Mouse (Mus musculus) limb, embryonic 14.5 days (tissue): ENCODE results near the gene Rbm17. TPM values are rescaled to one million over a fixed set of nuclear protein-coding genes. Genes with fewer than 3 reads are reported as not detected.

ENCODE experiments used
- ATAC-seq: fragments of 200-750 bp; cut with Nextera tagmentation; 2 replicates; pipeline ENCODE4 v1.8.0; 2017; ENCODE audit warnings: low read depth, moderate number of reproducible peaks, moderate TSS enrichment; ENCODE audit not compliant: low FRiP score
- DNase-seq: peaks from one replicate; pipeline ENCODE4 v3.0.0-alpha.2; 2015; ENCODE audit warnings: low spot score
- H3K27ac ChIP-seq: fragments of 300-500 bp; sonication (generic); replicated peaks from 2 replicates; pipeline ENCODE4 v1.5.1; 2014; ENCODE audit warnings: low read depth, mild to moderate bottlenecking, low read length, moderate library complexity, mixed read lengths
- H3K27me3 ChIP-seq: fragments of 300-500 bp; sonication (generic); 2 replicates; pipeline ENCODE4 v1.6.1; 2014; ENCODE audit warnings: low read length, mixed read lengths; ENCODE audit not compliant: control insufficient read depth, insufficient read depth
- H3K36me3 ChIP-seq: fragments of 300-500 bp; sonication (generic); 2 replicates; pipeline ENCODE4 v1.6.1; 2014; ENCODE audit warnings: mild to moderate bottlenecking, low read length, moderate library complexity, mixed read lengths; ENCODE audit not compliant: control insufficient read depth, insufficient read depth
- H3K4me1 ChIP-seq: fragments of 300-500 bp; sonication (generic); 2 replicates; pipeline ENCODE4 v1.6.1; 2014; ENCODE audit warnings: antibody characterized with exemption, low read length, mixed read lengths; ENCODE audit not compliant: control insufficient read depth, insufficient read depth
- H3K4me2 ChIP-seq: fragments of 300-500 bp; sonication (generic); replicated peaks from 2 replicates; pipeline ENCODE4 v1.6.1; 2014; ENCODE audit warnings: low read depth, mild to moderate bottlenecking, low read length, moderate library complexity; ENCODE audit not compliant: severe bottlenecking
- H3K4me3 ChIP-seq: fragments of 300-500 bp; sonication (generic); replicated peaks from 2 replicates; pipeline ENCODE4 v1.5.1; 2014; ENCODE audit warnings: low read length
- H3K9ac ChIP-seq: fragments of 300-500 bp; sonication (generic); 2 replicates; pipeline ENCODE4 v1.6.1; 2014; ENCODE audit warnings: mild to moderate bottlenecking, low read depth, low read length, moderate library complexity; ENCODE audit not compliant: severe bottlenecking
- H3K9me3 ChIP-seq: fragments of 300-500 bp; sonication (generic); 2 replicates; pipeline ENCODE4 v1.6.1; 2016; ENCODE audit warnings: low read length; ENCODE audit not compliant: control insufficient read depth
- POLR2A ChIP-seq: fragments of 200-500 bp; IDR thresholded peaks from 2 replicates; pipeline ENCODE4 v1.8.0; 2012; ENCODE audit warnings: inconsistent platforms, mild to moderate bottlenecking, moderate library complexity, borderline replicate concordance; ENCODE audit not compliant: insufficient read depth, insufficient read length; ENCODE audit errors: extremely low read depth
- WGBS: fragments of 180-500 bp; shearing (Covaris S2); extraction: QIAGEN DNeasy Blood & Tissue Kit; methylation state at CpG from one replicate; pipeline ENCODE4 v1.1.7; 2014; 5-methylcytosine and 5-hydroxymethylcytosine counted together
- polyA plus RNA-seq, 2 experiments: library from polyadenylated mRNA; depleted of rRNA in 1 of 2; stranded (reverse) in 1 of 2; unstranded in 1 of 2; fragments of >200 nt; fragmentation: Nextera tagmentation in 1 of 2; extraction: Ambion mirVana in 1 of 2; gene quantifications; 2 replicates each; pipeline versions ENCODE4 v1.2.1 to v1.2.3; 2012 to 2014

Rbm17 gene
- polyA plus RNA-seq, 2 experiments: 141 to 202 TPM

GRCm38 (mm10) chr2:11558654-11559053 is 45.3 kb downstream of the Rbm17 start:
- no peak overlapping the region for H3K9ac ChIP-seq
- no peaks in the 10 kb centered on the region for H3K36me3 ChIP-seq
- WGBS: 84% methylated on average over 7 of the region's 7 CpGs
- no peak for DNase-seq
- no peak for TF ChIP-seq POLR2A
- H3K4me3 ChIP-seq: no peak overlapping the region
- no peak for ATAC-seq
- H3K27ac ChIP-seq: no peak overlapping the region
- no peak overlapping the region for H3K4me2 ChIP-seq
- no peaks in the 10 kb centered on the region for H3K9me3 ChIP-seq
- H3K4me1 ChIP-seq: no peaks in the 10 kb centered on the region
- peaks cover 6% of the 10 kb centered on the region; the same call in 1 of the 2 replicates for H3K27me3 ChIP-seq

- H3K27me3 ChIP-seq: peaks cover 12% of the 10 kb centered on the region
- no peak for TF ChIP-seq POLR2A
- H3K4me1 ChIP-seq: peaks cover 4% of the 10 kb centered on the region; the same call in 1 of the 2 replicates
- H3K27ac ChIP-seq: no peak overlapping the region
- 49% methylated on average over 3 of the region's 3 CpGs for WGBS
- no peak for DNase-seq
- no peaks in the 10 kb centered on the region for H3K9me3 ChIP-seq
- no peak overlapping the region for H3K4me2 ChIP-seq
- ATAC-seq: no peak
- H3K4me3 ChIP-seq: no peak overlapping the region
- H3K9ac ChIP-seq: no peak overlapping the region
- no peaks in the 10 kb centered on the region for H3K36me3 ChIP-seq
These were observed 46.7 kb downstream of the Rbm17 start for GRCm38 (mm10) chr2:11557244-11557643.

- ATAC-seq (no peak), DNase-seq (no peak)
- no peak overlapping the region for H3K4me3 ChIP-seq
- WGBS: 54% methylated on average over 6 of the region's 6 CpGs
- peaks cover 12% of the 10 kb centered on the region for H3K27me3 ChIP-seq
- no peaks in the 10 kb centered on the region for H3K36me3 ChIP-seq
- no peaks in the 10 kb centered on the region for H3K9me3 ChIP-seq
- no peak overlapping the region for H3K9ac ChIP-seq
- peaks cover 4% of the 10 kb centered on the region; the same call in 1 of the 2 replicates for H3K4me1 ChIP-seq
- no peak overlapping the region for H3K4me2 ChIP-seq
- TF ChIP-seq POLR2A: no peak
- H3K27ac ChIP-seq: no peak overlapping the region
These were observed 48.6 kb downstream of the Rbm17 start for GRCm38 (mm10) chr2:11555316-11555715.

- H3K9me3 ChIP-seq: no peaks in the 10 kb centered on the region
- peak within 1 kb of the TSS; percentile 49 for H3K4me3 ChIP-seq
- H3K36me3 ChIP-seq: no peaks in the 10 kb centered on the region
- no peak for TF ChIP-seq POLR2A
- 2% methylated on average over 56 of the region's 67 CpGs for WGBS
- no peak within 1 kb of the TSS for H3K27ac ChIP-seq
- no peak for DNase-seq
- peak within 1 kb of the TSS; percentile 91 for H3K4me2 ChIP-seq
- peaks cover 4% of the 10 kb centered on the region; the same call in 1 of the 2 replicates for H3K4me1 ChIP-seq
- ATAC-seq: peak; percentile 76
- H3K9ac ChIP-seq: peak within 1 kb of the TSS; percentile 62
- H3K27me3 ChIP-seq: peaks cover 12% of the 10 kb centered on the region
These were observed 50.2 kb downstream of the Rbm17 start, which contains the start of gene Pfkfb3 for GRCm38 (mm10) chr2:11553471-11554400. Pfkfb3 (minus strand) TSS chr2:11554077.

- H3K4me3 ChIP-seq: peak overlapping the region; percentile 49
- H3K4me1 ChIP-seq: peaks cover 4% of the 10 kb centered on the region; the same call in 1 of the 2 replicates
- H3K36me3 ChIP-seq: no peaks in the 10 kb centered on the region
- DNase-seq (no peak), ATAC-seq (no peak)
- peaks cover 12% of the 10 kb centered on the region for H3K27me3 ChIP-seq
- H3K4me2 ChIP-seq: peak overlapping the region; percentile 91
- WGBS: 3% methylated on average over 15 of the region's 15 CpGs
- H3K9me3 ChIP-seq: no peaks in the 10 kb centered on the region
- H3K9ac ChIP-seq: peak overlapping the region; percentile 62
- H3K27ac ChIP-seq: no peak overlapping the region
- no peak for TF ChIP-seq POLR2A
These were observed 50.9 kb downstream of the Rbm17 start for GRCm38 (mm10) chr2:11552966-11553451.
